Mouse (Mus musculus) Patski (cell line): ENCODE measurements around the gene 2700049A03Rik. TPM values are rescaled to one million over a fixed set of nuclear protein-coding genes. Genes with fewer than 3 reads are reported as not detected.

Source experiments
- ATAC-seq: fragments of 100-300 bp; one replicate; pipeline ENCODE4 v1.8.0; 2021
- CTCF ChIA-PET: fragments of 350-600 bp; sonication (Branson Sonifier 250); formaldehyde crosslinking; loops from one replicate; lab custom pipeline; 2022; ENCODE audit warnings: inconsistent platforms; lab: Charles Lee
- POLR2A ChIA-PET: fragments of 350-600 bp; sonication (Branson Sonifier 250); formaldehyde crosslinking; loops from one replicate; lab custom pipeline; 2022; ENCODE audit warnings: antibody characterized with exemption, inconsistent platforms; lab: Charles Lee
- DNase-seq: peaks from one replicate; pipeline ENCODE4 v3.0.0-alpha.2; 2011; ENCODE audit warnings: low read depth, low spot score
- H3K27me3 ChIP-seq: fragments of 371-371 bp; one replicate; pipeline ENCODE4 v1.5.1; 2021
- CTCF ChIP-seq: fragments of 100-300 bp; IDR thresholded peaks from one replicate; pipeline ENCODE4 v1.5.1; 2021
- in situ Hi-C: fragments of 300-500 bp; cut with MboI; formaldehyde crosslinking; loops from 3 replicates; pipeline ENCODE4 v1.11.1; 2018; ENCODE audit warnings: low pct_unique_long_range_greater_than_20kb, mixed read lengths
- polyA plus RNA-seq: library from polyadenylated mRNA; unstranded; gene quantifications from one replicate; pipeline ENCODE4 v1.2.3, GENCODE M21; 2021

The 2700049A03Rik gene
- polyA plus RNA-seq, 1 experiment from 2014 or later = 7.5 TPM

- CTCF ChIA-PET = no interaction called here
- in situ Hi-C loops = no loop called here
- POLR2A ChIA-PET = no interaction called here
- H3K27me3 ChIP-seq = no peaks in the 10 kb centered on the region
- DNase-seq (no peak), ATAC-seq (no peak)
- TF ChIP-seq CTCF = no peak
Measured at GRCm38 (mm10) chr12:71258196-71258920, 121.7 kb downstream of the 2700049A03Rik start.

GRCm38 (mm10) chr12:71264211-71264610 lies 127.6 kb downstream of the 2700049A03Rik start:
- ChIA-PET POLR2A (no interaction called here), CTCF (no interaction called here)
- no peaks in the 10 kb centered on the region for H3K27me3 ChIP-seq
- DNase-seq = no peak
- in situ Hi-C loops = no loop called here
- ATAC-seq = no peak
- no peak for TF ChIP-seq CTCF

GRCm38 (mm10) chr12:71269367-71269766 lies 132.7 kb downstream of the 2700049A03Rik start:
- ATAC-seq (no peak), DNase-seq (no peak)
- ChIA-PET CTCF (no interaction called here), POLR2A (no interaction called here)
- H3K27me3 ChIP-seq = no peaks in the 10 kb centered on the region
- in situ Hi-C loops = no loop called here
- TF ChIP-seq CTCF = no peak

- ChIA-PET POLR2A (no interaction called here), CTCF (no interaction called here)
- DNase-seq = no peak
- TF ChIP-seq CTCF = no peak
- ATAC-seq = no peak
- in situ Hi-C loops = no loop called here
- H3K27me3 ChIP-seq = no peaks in the 10 kb centered on the region
Measured at GRCm38 (mm10) chr12:71271131-71271530, 134.5 kb downstream of the 2700049A03Rik start.

GRCm38 (mm10) chr12:71274519-71275237 lies 138.0 kb downstream of the 2700049A03Rik start:
- ATAC-seq = no peak
- ChIA-PET POLR2A (no interaction called here), CTCF (interaction anchor here (0.9 kb wide), 1 partner anchor 36 kb away, joined by 4 read pairs; no protein-coding TSS in a partner anchor)
- peak; percentile 55 for TF ChIP-seq CTCF
- in situ Hi-C loops = no loop called here
- H3K27me3 ChIP-seq = no peaks in the 10 kb centered on the region
- no peak for DNase-seq

- ChIA-PET POLR2A (no interaction called here), CTCF (interaction anchor here (0.9 kb wide), 1 partner anchor 35 kb away, joined by 4 read pairs; no protein-coding TSS in a partner anchor)
- no peaks in the 10 kb centered on the region for H3K27me3 ChIP-seq
- TF ChIP-seq CTCF = no peak
- ATAC-seq = no peak
- DNase-seq = no peak
- in situ Hi-C loops = no loop called here
Measured at GRCm38 (mm10) chr12:71275906-71276595, 139.4 kb downstream of the 2700049A03Rik start.

- POLR2A ChIA-PET = interaction anchor here (0.5 to 0.7 kb wide), 2 partner anchors 13 to 356 kb away, joined by 3 read pairs; no protein-coding TSS in a partner anchor
- CTCF ChIA-PET = no interaction called here
- ATAC-seq (no peak), DNase-seq (no peak)
- TF ChIP-seq CTCF = no peak
- in situ Hi-C loops = no loop called here
- H3K27me3 ChIP-seq = no peaks in the 10 kb centered on the region
Measured at GRCm38 (mm10) chr12:71279521-71280262, 143.0 kb downstream of the 2700049A03Rik start.

GRCm38 (mm10) chr12:71281201-71281768 lies 144.6 kb downstream of the 2700049A03Rik start:
- in situ Hi-C loops = no loop called here
- no peak for ATAC-seq
- ChIA-PET POLR2A (no interaction called here), CTCF (no interaction called here)
- TF ChIP-seq CTCF = no peak
- no peak for DNase-seq
- no peaks in the 10 kb centered on the region for H3K27me3 ChIP-seq

GRCm38 (mm10) chr12:71285399-71285798 lies 148.8 kb downstream of the 2700049A03Rik start:
- no peak for TF ChIP-seq CTCF
- ChIA-PET CTCF (no interaction called here), POLR2A (no interaction called here)
- in situ Hi-C loops = no loop called here
- DNase-seq (no peak), ATAC-seq (no peak)
- H3K27me3 ChIP-seq = no peaks in the 10 kb centered on the region

GRCm38 (mm10) chr12:71290460-71290859 lies 153.8 kb downstream of the 2700049A03Rik start:
- DNase-seq (no peak), ATAC-seq (no peak)
- in situ Hi-C loops = no loop called here
- H3K27me3 ChIP-seq = no peaks in the 10 kb centered on the region
- CTCF ChIA-PET = no interaction called here
- POLR2A ChIA-PET = no interaction called here
- TF ChIP-seq CTCF = no peak

Other genes starting within 250 kb of the 2700049A03Rik start
- 203 TPM for gene Actr10, start 199.0 kb upstream of the 2700049A03Rik start, polyA plus RNA-seq
- 201 TPM for gene Psma3, start 162.2 kb upstream of the 2700049A03Rik start, polyA plus RNA-seq
- gene Arid4a, start 120.9 kb upstream of the 2700049A03Rik start, polyA plus RNA-seq = 17.3 TPM
- gene Tomm20l, start 25.4 kb upstream of the 2700049A03Rik start, polyA plus RNA-seq = not detected
- 52.0 TPM for gene Timm9, start 164 bp upstream of the 2700049A03Rik start, polyA plus RNA-seq
- 22.8 TPM for gene Dact1, start 173.0 kb downstream of the 2700049A03Rik start, polyA plus RNA-seq